Mouse (Mus musculus) adrenal gland, postnatal 36 days (tissue): ENCODE data around the gene Dcbld1. TPM values are rescaled to one million over a fixed set of nuclear protein-coding genes. Genes with fewer than 3 reads are reported as not detected.

Experiments used
- DNase-seq, 2 experiments: peaks; one replicate each; pipeline ENCODE4 v3.0.0; 2021; ENCODE audit warnings: mixed read lengths in 1 of 2
- long read RNA-seq, 2 experiments: library from polyadenylated mRNA; stranded (forward); transcript quantifications; one replicate each; pipeline ENCODE4 v2.0.0; 2021; ENCODE audit warnings: borderline sequencing depth in 2 of 2
- total RNA-seq, 2 experiments: library from RNA; stranded (reverse); gene quantifications; 2 replicates each; pipeline ENCODE4 v1.2.3; 2021

Dcbld1 gene
- total RNA-seq, result 1 to 10 TPM; 4.2 to 4.3 TPM
- long read RNA-seq, experiment 1, partial matches to known transcripts, result 2 of 7 reads
- long read RNA-seq, experiment 1, other reads (novel, unspliced or antisense), result 0 of 7 reads
- long read RNA-seq, experiment 2, partial matches to known transcripts, result 1 of 4 reads
- long read RNA-seq, experiment 2, other reads (novel, unspliced or antisense), result 0 of 4 reads

- peak; percentile 69 to 78 for DNase-seq
Measured at GRCm38 (mm10) chr10:52233301-52233968, at the start of gene Dcbld1. Gene Dcbld1 (plus strand): TSS chr10:52233619.

DNA sequence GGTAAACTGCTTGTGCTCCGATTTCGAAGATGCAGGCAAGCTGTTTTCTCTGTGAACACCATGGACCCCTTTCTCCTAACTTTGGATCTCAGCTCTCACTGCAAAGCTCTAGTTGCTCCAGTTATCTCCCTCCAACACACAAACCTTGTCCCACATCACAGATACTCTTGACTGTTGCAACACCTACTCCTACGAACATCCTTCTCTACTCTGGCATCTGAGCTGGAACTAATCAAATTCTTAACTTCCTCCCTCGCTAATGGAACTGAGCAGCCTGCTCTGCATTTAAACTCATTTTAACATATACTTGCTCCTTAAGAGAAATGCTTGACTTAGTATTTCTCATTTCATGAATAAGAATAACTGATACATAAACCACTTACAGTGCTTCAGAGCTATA is 47.5 kb upstream of the Dcbld1 start:
- no peak for DNase-seq

- no peak for DNase-seq
Measured at GRCm38 (mm10) chr10:52194957-52195852, 38.2 kb upstream of the Dcbld1 start, which contains the start of gene Ros1. Gene Ros1 (minus strand): TSS chr10:52195244.

GRCm38 (mm10) chr10:52204006-52204405 is 29.4 kb upstream of the Dcbld1 start:
- DNase-seq, result no peak

- no peak for DNase-seq
Measured at GRCm38 (mm10) chr10:52215267-52215818, 18.1 kb upstream of the Dcbld1 start.

- DNase-seq, result peak; percentile 67 to 74
Measured at GRCm38 (mm10) chr10:52216797-52217563, 16.4 kb upstream of the Dcbld1 start.

GRCm38 (mm10) chr10:52217564-52217934 is 15.9 kb upstream of the Dcbld1 start:
- DNase-seq, result no peak

GRCm38 (mm10) chr10:52219600-52219999 is 13.8 kb upstream of the Dcbld1 start:
- DNase-seq, result no peak

DNA sequence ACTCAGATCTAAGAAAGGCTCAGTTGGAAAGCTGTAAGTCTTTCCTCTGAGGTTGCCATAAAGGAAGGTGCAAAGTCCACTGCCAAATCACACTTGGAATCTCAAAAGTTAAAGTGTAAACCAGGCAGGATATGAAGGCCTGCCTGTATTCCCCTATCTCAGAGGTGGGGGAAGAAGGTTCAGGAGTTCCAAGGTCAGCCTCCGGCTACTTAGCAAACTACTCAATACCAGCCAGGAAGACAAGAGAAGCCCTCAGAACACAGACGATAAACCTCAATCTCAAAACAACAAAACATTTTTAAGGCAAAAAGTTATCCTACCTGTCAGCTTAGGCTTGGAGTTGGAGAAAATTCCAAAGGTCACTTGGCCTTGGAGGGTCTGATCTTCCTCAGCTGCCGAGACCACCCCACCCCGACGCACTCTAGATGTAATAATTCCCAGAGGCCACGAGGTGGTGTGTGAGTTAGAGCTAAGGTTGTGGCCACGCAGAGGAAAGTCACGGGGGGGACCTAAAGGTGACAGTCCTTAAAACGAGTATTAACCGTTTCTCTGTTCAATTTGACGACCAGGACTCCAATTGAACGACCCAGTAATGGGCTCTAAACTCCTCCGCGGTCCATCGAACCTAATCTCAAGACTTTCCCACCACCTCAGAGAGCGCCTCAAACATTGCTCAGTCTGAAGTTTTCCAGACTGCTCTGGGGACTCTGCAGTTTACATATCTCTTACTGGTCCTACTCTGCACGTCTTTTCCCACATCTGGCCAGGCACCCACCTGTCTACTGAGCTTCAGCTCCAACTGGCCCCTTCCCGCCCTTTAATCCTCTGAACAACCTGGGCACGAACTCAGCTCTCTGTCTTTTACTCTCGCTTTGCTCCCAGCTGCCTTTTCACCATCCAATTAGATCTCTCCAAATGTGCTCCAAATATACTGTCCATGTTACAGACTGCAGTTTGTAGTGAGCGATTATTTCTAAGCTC is 933 bp upstream of the Dcbld1 start:
- peak; percentile 47 to 49 for DNase-seq

DNA sequence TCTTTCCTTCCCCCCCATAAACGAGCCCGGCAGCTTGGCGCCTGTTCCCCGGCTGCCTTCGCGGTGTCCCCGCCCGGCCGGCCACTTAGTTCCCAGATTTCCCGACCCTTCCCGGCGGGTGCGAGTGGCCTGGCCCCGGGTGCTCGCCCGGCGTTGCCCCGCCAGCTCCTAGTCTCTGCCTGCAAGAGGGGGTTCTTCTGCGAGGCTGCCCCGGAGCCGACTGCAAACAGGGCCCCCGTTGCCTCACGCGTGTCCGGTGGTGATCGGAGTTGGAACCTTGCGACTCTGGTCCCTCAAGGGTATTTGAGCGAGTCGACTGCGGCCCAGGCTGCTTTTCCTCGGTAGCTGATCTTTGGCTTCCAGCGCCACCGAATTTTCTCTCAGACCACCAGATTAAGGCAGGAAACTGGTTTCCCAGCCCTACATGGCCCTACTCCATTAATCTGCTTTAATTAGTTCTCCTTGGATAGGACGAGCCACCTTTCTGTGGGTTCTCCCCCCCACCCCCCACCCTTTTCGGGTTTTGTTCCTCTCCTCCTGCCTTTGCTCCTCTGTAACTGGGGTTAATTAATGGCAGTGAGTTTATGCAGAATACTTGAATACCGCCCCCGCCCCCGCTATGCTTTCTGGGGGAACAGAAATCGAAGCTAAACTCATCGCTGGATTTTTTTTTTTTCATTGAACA is 692 bp downstream of the Dcbld1 start:
- DNase-seq, result peak; percentile 50 to 53

DNA sequence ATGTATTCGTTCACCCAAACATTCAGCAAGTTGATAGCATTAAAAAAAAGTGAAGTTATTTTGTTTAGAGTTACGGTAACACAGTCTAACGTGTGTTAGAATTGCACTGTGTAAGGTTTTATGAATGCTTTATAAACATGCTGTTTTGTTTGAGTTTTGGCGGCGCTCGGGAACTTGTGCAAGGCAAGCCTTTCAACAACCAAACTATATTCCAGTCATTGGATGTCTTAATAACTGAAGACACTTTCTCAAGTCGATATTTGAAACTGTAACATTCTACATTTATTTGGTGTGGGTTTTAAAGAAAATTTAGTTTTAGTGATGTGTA is 1.2 kb downstream of the Dcbld1 start:
- DNase-seq, result no peak

DNA sequence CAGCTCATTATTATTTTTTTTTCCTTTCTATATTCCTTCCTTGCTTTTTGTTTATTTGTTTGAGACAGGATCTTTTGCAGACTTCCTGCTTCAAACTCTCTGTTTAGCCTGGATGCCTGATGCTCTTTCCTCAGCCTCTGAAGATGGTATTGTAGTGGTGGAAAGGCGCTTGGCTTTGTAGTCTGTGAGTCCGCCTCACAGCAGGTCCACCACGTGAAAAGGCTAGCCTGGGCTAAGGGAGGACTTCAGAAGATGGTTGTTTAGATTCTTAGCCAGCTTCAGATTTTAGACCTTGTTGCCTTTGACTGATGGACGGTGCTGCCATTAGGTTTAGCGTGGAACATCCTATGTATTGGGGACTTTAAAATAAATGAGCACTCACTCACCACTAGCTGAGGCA is 2.0 kb downstream of the Dcbld1 start:
- no peak for DNase-seq

DNA sequence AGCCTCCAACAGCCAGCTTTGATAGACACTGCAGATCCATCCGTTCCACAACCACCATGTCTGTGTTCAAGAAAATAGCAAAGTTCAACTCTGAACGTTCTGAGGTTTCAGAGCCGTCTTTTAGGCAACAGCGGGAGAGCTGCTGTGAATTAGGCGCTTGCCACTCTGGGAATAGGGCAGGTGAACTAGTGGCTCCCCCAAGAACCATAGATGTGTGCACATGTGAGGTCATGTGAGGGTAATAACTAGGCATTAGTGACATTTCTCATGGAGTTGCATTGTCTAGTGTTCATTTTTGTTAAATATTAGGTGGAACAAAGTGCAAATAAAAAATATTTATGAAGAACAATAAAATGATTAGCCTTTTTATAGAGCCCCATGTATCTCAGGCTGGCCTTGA is 8.6 kb downstream of the Dcbld1 start:
- DNase-seq, result no peak

GRCm38 (mm10) chr10:52242680-52243323 is 9.4 kb downstream of the Dcbld1 start:
- DNase-seq, result no peak

DNA sequence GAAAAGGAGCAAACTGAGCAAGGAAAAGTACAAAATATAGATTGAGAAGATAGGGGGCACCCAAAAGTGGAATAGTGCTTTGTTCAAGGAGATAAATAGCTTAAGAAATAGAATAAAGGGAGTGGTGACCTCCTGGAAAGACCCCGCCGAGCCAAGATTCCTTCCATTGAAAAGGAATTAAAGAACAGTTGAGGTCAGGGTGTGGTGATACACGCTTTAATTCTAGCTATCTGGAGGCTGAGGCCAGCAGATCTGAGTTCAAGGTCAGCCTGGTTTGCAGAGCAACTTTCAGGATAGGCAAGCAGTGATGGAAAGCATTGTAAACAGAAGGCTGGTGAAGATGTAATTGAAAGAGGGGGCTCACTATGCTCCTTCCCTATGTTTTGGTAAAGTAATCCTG is 12.8 kb downstream of the Dcbld1 start:
- DNase-seq, result no peak

- no peak for DNase-seq
Measured at GRCm38 (mm10) chr10:52252240-52252639, 18.8 kb downstream of the Dcbld1 start.

DNA sequence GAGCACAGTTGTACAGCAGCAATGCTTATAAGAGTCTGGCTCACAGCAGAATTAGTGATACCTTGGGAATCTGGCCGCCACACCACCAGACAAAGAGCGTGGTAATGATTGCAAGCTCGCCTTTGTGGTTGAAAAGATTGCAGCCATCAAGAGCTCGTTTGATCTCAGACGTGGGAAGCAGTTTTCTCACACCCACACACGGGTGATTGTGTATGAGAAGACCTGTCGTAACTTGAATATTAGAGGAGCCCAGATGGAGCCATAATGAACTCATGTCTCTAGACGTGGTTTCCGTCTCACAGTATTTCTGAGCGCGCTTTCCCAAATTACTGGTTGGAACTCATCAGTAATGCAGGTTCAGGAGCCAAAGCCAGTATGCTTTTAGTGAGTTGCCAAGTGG is 20.0 kb downstream of the Dcbld1 start:
- DNase-seq, result no peak

DNA sequence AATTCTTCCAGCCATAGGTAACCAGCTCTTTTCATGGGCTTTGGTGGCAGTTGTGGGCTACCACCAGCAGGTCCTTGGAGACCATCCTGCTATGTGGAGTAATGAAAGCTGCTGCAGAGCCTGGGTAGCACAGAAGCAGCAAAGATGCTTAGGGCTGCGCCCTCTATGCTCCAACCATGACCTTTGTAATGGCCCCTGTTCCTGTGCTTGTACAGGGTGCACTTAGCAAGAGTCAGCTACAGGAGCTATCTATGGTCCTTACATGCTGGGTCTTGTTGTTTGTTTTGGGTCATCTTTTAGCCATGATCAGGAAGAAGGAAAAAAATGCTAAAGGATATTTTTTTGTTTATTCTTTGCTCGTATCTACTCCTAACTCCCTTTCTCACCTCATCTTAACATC is 24.3 kb downstream of the Dcbld1 start:
- DNase-seq, result no peak

- DNase-seq, result no peak
Measured at GRCm38 (mm10) chr10:52258180-52258948, 24.9 kb downstream of the Dcbld1 start.
